Mouse (Mus musculus) ES-Bruce4 (cell line): ENCODE measurements at regions not wholly inside any gene's neighbourhood (a gene's known extent, or its start where the extent isn't known, plus 50 kb on each side); places are given as distances from the start of the nearest gene placed in this dataset.

Experiments
- CTCF ChIP-seq: IDR thresholded peaks from one replicate; pipeline ENCODE4 v1.8.1; 2011; ENCODE audit warnings: low read depth, low read length
- EP300 ChIP-seq: IDR thresholded peaks from 2 replicates; pipeline ENCODE4 v1.6.1; 2011; ENCODE audit warnings: low read depth, low read length; ENCODE audit not compliant: insufficient read depth
- POLR2A ChIP-seq: IDR thresholded peaks from one replicate; pipeline ENCODE4 v1.8.1; 2011; ENCODE audit warnings: low read length; ENCODE audit not compliant: insufficient read depth

- TF ChIP-seq EP300 (no peak), POLR2A (no peak), CTCF (no peak)
Measured at GRCm38 (mm10) chr7:134501079-134501478, 115.6 kb upstream of the D7Ertd443e start.
